Mouse (Mus musculus) erythroid progenitor cell, adult 5-6 weeks (primary cell): Measurements from ENCODE around the gene Camk1g. TPM values are rescaled to one million over a fixed set of nuclear protein-coding genes. Genes with fewer than 3 reads are reported as not detected.

ENCODE experiments used
- ATAC-seq: replicated peaks from 2 replicates; pipeline ENCODE4 v1.8.0; 2016; ENCODE audit warnings: moderate number of reproducible peaks, mild to moderate bottlenecking, moderate TSS enrichment, inconsistent platforms; ENCODE audit not compliant: poor library complexity, low FRiP score, severe bottlenecking
- total RNA-seq, 2 experiments: library from RNA; stranded (forward) in 1 of 2; stranded (reverse) in 1 of 2; fragments of 150-400 nt in 1 of 2; fragments of 186-747, 209-891 nt in 1 of 2; gene quantifications; 2 replicates each; pipeline versions ENCODE4 v1.2.3 to v1.2.4; 2015 to 2017; ENCODE audit warnings: low replicate concordance in 2 of 2

Camk1g gene
- total RNA-seq, 2 experiments from 2014 or later: not detected

DNA sequence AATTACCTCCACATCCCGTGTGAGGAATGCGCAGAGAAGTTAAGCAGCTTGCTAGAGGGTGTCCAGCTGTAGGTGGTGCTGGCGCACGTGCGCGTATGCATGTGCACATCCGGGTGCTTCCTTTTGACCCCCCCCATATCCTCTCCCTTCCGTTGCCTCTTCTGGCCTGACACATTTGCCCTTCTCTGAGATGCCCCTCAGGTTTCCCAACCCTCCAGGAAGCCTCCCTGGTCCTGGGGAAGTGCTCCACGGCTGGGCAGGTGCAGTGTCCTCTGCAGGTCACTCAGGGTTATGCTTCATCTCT is 33.1 kb downstream of the Camk1g start:
- no peak for ATAC-seq

DNA sequence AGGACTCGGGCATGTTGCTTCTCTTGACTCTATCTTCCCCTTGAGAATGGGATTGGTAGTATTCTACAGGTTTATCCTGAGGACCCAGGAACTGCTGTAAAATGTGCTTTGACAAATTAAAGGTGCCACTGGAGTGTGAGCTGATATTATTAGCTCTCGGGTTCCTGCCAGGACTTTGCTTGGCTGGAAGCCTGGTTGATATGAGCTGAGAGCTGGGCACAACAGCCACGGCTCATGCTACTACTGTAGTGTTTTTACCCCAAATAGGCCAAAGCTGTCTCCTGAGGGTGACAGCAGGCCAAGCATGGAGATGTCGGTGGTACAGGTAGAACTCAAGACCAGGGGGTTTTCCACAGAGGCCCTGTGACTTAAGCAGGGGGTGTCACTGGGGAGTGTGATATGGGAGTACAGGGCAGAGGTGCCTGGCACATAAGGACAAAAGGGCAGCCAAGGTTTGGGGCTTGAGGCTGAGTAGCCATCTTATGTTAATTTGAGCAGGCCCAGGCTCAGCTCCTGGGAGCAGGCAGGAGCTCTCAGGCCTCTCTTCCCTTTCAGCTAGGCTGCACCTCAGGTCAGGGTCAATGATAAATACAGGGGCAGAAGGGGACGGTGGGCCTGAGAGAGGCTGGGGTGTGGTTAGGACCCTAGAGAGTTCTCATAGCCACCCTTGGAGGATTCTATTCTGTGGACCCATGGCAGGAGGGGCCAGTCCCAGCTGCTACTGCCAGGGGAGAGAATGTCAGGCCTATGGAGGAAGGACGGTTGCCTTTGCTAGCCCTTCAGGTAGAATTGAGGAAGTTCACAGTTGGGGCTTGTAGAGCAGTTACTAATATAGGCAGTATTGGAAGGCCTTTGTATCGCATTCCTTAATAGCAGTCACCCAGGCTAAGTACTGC is 33.7 kb downstream of the Camk1g start:
- ATAC-seq: no peak

- ATAC-seq: no peak
Measured at GRCm38 (mm10) chr1:193334546-193334945, 35.6 kb downstream of the Camk1g start.

DNA sequence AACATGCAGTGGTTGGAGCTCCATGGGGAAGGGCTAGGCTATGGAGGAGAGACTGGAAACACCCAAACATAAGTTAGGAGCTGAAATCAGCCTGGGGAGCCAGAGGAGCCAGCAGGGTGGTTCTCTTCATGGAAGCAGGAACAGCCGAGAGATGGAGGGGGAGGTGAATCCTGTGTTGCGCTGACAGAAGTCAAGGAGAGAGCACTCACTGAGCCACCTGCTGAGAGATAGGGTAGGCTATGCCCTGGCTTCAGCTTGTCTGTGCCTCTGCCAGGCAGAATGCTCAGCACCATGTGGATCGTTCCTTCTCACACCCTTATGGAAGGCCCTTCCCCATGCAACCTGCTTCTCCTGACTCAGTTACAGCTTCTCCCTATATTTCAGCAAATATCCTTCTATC is 36.3 kb downstream of the Camk1g start:
- ATAC-seq: no peak

- no peak for ATAC-seq
Measured at GRCm38 (mm10) chr1:193332671-193333070, 37.4 kb downstream of the Camk1g start.

DNA sequence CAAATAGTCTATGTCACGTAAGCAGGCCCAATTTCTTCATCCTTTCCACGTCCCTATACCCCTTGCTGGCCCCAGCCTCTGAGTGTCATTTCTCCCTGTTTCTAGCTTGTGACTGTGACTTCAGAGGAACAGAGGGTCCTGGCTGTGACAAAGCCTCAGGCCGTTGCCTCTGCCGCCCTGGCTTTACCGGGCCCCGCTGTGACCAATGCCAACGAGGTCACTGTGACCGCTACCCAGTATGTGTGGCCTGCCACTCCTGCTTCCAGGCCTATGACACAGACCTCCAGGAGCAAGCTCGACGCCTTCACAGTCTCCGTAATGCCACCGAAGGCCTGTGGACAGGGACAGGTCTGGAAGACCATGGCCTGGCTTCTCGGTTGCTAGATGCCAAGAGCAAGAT is 38.1 kb downstream of the Camk1g start:
- no peak for ATAC-seq

- ATAC-seq: no peak
Measured at GRCm38 (mm10) chr1:193330626-193331025, 39.5 kb downstream of the Camk1g start.

DNA sequence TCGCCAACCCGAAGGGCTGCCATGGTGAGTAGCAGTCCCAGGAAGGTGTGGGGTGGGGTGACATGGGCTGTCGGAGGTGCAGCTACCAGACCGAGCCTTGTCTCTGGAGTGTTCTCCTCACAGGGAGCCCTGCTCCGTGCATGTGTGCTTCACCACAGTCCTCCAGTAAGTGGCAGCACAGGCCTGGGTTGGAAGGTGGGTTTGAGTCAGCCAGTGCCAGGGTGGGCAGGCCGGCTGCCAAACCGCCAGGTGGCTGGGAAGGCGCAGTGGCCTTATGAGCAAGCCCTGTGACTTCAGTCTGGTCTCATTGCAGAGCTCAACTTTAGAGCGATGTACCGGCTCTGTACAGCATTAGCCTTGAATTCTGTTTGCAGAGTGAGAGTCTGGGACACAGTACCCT is 39.9 kb downstream of the Camk1g start:
- ATAC-seq: no peak

DNA sequence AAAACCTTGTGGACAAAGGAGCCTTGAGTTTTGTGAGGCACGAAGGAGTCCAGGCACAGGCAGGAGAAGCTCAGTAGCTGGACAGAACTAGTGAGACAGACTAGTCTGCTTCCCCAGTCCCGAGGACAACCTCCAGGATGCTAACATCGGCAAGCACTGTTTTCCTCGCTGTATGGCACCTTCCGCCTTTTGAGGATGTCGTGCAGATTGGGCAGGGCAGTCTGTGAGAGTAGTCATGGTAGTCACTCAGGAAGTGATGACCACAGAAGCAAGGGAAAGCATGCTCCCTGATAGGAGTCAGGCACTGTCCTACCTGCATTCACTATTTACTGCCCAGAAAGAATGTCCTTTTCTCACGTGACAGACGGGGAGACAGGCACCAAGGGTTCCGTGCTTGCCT is 40.5 kb downstream of the Camk1g start:
- no peak for ATAC-seq

DNA sequence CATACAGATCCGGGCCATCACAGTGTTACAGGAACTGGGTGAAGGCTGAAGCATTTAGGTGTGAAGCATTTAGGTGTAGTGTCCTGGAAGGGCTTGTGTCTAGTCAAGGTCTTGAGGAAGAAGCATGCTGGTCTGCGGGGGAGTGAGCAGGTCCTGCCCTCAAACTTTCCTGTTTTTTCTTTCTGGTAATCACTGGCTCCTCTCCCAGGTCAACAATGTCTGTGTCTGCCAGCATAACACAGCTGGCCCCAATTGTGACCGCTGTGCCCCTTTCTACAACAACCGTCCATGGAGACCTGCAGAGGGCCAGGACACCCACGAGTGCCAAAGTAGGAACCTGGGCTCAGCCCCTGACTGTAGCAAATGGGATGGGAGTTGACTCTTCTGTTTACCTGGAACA is 42.4 kb downstream of the Camk1g start:
- no peak for ATAC-seq

- ATAC-seq: no peak
Measured at GRCm38 (mm10) chr1:193327216-193327615, 42.9 kb downstream of the Camk1g start.

GRCm38 (mm10) chr1:193326456-193327145 is 43.5 kb downstream of the Camk1g start:
- ATAC-seq: no peak

DNA sequence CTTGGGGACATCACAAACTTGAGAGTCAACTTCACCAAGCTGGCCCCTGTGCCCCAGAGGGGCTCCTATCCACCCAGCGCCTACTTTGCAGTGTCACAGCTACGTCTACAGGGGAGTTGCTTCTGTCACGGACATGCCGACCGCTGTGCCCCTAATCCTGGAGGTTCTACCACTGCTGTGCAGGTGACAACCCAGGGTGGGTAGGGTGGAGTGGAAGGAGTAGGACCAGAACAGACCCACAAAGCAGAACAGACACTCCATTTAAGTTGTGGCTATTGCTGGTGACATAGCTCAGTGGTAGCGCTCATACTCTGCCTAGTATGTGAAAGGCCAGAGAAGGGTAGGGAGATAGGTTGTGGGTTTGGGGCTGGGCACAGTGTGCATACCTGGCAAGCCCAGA is 44.2 kb downstream of the Camk1g start:
- no peak for ATAC-seq

DNA sequence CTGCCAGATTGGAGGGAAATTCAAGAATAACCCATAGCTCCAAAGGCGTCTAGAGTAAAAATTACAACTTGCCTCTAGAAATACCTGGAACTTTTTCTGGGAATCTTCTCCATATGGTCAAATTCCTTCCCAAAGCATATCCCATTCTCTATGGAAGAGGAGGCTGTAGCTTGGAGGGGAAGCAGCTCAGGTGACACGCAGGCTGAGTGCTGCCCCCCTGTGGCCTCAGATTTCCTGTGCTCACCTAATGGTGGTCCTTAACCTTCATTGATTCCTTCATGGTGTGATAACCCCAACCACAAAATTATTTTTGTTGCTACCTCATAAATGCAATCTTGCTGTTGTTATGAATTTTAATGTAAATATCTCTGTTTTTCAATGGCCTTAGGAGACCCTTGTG is 45.9 kb downstream of the Camk1g start:
- ATAC-seq: no peak

DNA sequence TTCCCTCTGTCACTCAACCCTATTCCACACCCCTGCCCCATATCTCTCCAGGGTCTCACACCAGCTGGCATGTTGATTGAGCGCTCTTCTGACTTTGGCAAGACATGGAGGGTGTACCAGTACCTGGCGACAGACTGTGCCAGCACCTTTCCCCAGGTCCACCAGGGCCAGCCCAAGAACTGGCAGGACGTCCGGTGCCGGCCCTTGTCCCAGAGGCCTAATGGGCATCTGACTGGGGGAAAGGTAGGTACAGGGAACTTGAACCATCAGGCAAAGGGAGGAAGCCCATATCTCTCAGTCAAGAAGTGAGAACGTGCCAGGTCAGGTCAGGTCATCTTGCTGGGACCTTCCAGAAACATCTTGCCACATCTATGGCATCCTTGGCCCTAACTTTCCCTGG is 46.4 kb downstream of the Camk1g start:
- no peak for ATAC-seq

GRCm38 (mm10) chr1:193320398-193320797 is 49.7 kb downstream of the Camk1g start:
- no peak for ATAC-seq

DNA sequence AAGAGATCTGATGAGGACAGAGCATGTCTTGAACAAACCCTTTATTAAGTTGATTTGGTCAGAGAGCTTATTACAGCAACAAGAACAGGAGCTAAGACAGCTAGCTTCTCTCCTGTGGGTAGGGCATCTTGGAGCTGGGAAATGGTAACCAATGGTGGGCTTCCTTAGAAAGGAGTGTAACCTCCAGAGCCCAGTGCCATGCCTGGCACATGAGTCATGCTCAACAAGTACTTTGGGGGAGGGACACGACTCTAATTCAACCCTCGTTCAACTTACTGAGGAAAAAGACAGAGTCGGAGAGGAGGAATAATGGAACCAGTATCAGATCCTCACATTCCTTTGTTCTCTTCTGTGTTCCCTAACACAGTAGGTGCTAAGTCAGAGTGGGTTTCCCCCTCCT is 50.4 kb downstream of the Camk1g start:
- ATAC-seq: no peak

DNA sequence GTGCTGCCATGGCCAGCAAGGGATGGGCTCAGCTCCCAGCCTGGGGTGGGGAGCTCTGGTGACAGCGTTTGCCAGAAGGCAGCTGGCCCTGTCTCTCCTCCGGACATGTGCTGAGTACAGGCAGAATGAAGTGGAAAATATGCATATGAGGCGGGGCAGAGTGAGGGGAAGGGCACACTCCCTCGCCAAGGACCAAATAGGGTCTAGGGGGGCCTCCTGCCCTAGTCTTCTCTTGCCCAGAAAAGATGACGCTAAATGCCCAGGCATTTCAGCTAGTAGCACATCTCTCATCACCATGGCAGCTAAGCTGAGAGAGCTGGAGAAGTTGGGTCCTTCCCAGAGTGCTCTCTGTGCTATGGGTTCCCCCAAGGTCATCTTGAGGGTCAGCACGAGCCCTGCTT is 52.9 kb downstream of the Camk1g start:
- ATAC-seq: no peak

DNA sequence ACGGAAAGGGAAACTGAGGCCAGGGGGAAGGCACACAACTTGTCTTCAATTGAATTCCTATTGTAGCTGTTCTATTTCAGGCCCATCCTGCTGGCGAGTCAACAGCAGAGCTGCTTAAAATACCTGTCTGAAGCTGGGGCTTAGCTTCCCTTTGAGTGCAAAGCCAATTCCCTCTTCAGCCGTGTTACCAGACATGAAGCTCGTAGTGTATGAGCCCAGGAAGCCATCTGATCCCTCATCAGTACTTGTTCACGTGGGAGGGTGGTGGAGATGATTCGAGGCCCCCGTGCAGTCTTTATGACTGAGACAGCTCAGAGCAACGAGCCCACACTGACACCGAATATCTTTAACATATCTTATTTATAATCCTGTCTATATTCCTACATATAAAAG is 53.7 kb downstream of the Camk1g start:
- no peak for ATAC-seq

DNA sequence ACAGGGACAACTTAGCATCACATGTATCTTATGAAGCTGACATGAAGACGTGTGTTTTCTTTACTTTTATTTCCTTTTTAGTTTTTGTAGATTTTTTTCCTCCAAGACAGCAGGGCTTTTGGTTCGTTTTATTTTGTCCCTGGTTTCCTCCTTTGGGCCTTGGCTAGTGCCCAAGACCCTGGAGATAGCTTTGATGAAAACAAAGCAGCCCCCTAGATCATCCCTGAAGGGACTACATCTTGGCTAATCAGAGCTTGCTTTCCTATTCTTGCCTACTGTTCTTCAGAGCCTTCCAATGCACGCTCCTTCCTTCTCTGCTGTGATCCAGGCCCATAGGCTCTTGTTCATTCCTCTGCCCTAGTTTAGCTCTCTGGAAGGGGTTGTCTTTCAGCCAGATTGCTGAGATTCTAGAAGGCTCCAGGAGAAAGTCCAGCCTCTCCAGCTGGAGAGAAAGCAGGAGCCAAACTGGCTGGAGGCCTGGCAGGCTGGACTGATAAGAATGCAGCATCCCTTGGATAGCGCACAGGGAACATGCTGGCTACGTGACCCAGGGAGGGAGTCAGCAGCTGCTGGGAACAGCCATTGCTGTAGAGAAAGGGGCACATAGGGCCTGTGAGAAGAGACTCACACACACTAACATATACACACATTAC is 54.3 kb downstream of the Camk1g start:
- no peak for ATAC-seq

DNA sequence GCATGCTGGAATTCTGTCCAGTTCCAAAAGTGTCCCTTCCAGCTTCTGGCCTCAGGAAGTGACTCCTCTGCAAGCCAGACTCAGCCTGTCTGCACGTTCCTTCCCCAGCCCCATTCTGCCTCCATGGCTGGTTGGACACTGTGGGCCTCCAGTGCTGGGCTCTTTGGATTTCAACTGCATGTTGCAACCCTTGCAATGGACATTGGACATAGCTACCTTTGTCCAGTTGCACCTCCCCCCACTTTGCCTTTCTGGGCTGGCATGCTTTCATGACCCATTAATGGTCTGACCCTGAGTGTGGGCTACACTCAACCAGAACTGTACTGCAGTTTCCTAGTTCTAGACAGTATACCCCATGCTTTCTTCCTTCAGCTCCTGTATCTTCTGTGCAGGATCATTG is 58.5 kb downstream of the Camk1g start:
- no peak for ATAC-seq
